Mouse (Mus musculus) CH12.LX (cell line): ENCODE data around the gene F13a1. TPM values are rescaled to one million over a fixed set of nuclear protein-coding genes. Genes with fewer than 3 reads are reported as not detected.
A peak's percentile ranks its signal among the peaks of the same experiment; 100 is the strongest.

Experiments
- DNase-seq: peaks from one replicate; pipeline ENCODE4 v3.0.0-alpha.2; 2013; ENCODE audit errors: extremely low read depth
- H3K27ac ChIP-seq: 2 replicates; pipeline ENCODE4 v1.5.1; 2012; ENCODE audit warnings: low read depth, mild to moderate bottlenecking, control low read depth, moderate library complexity; ENCODE audit not compliant: insufficient read depth
- H3K27me3 ChIP-seq: replicated peaks from 2 replicates; pipeline ENCODE3; 2012; ENCODE audit warnings: inconsistent platforms
- H3K36me3 ChIP-seq, 2 experiments: replicated peaks in 1 of 2; 2 replicates each; pipeline versions ENCODE3 to v1.6.1; 2012; ENCODE audit warnings: inconsistent platforms in 1 of 2, low read length in 1 of 2, mild to moderate bottlenecking in 1 of 2, mixed read lengths in 1 of 2, moderate library complexity in 1 of 2; ENCODE audit not compliant: control insufficient read depth in 1 of 2, insufficient read depth in 1 of 2
- H3K4me1 ChIP-seq, 2 experiments: 2 replicates each; pipeline ENCODE4 v1.6.1; 2012; ENCODE audit warnings: inconsistent platforms in 1 of 2, moderate library complexity in 1 of 2; ENCODE audit not compliant: insufficient read depth in 2 of 2, control insufficient read depth in 1 of 2
- H3K4me2 ChIP-seq: 2 replicates; pipeline ENCODE4 v1.6.1; 2012; ENCODE audit warnings: low read depth, mild to moderate bottlenecking, control low read depth; ENCODE audit not compliant: poor library complexity, insufficient read depth, severe bottlenecking
- H3K4me3 ChIP-seq, 3 experiments: fragments of 150-350 bp in 1 of 3; sonication (generic) in 1 of 3; replicated peaks in 1 of 3; 2 replicates each; pipeline versions ENCODE3 to v1.5.1; 2011 to 2012; ENCODE audit warnings: low read depth in 2 of 3, low read length in 2 of 3, mild to moderate bottlenecking in 2 of 3, moderate library complexity in 2 of 3, control low read depth in 1 of 3, improper control_type of control experiment in 1 of 3, inconsistent platforms in 1 of 3, mixed read lengths in 1 of 3; ENCODE audit not compliant: poor library complexity in 1 of 3
- H3K79me2 ChIP-seq: replicated peaks from 2 replicates; pipeline ENCODE4 v1.6.1; 2012; ENCODE audit warnings: mild to moderate bottlenecking, moderate library complexity; ENCODE audit not compliant: control insufficient read depth, poor library complexity, insufficient read depth, severe bottlenecking; ENCODE audit errors: extremely low read depth
- H3K9ac ChIP-seq: 2 replicates; pipeline ENCODE4 v1.6.1; 2012; ENCODE audit warnings: low read depth, mild to moderate bottlenecking, control low read depth, moderate library complexity; ENCODE audit not compliant: insufficient read depth
- H3K9me3 ChIP-seq: replicated peaks from 2 replicates; pipeline ENCODE3; 2012; ENCODE audit warnings: low read length, inconsistent platforms, mixed read lengths
- BHLHE40 ChIP-seq: IDR thresholded peaks from 2 replicates; pipeline ENCODE4 v1.6.1; 2011; ENCODE audit warnings: mild to moderate bottlenecking, low read depth, low read length, improper control_type of control experiment
- CHD1 ChIP-seq: IDR thresholded peaks from 2 replicates; pipeline ENCODE4 v1.6.1; 2012; ENCODE audit warnings: low read depth, low read length, improper control_type of control experiment, inconsistent platforms
- CHD2 ChIP-seq: IDR thresholded peaks from 2 replicates; pipeline ENCODE4 v1.6.1; 2011; ENCODE audit warnings: low read length, improper control_type of control experiment
- CTCF ChIP-seq, 2 experiments: IDR thresholded peaks in 1 of 2; conservative IDR thresholded peaks in 1 of 2; 2 replicates each; pipeline ENCODE4 v1.5.1; 2011 to 2012; ENCODE audit warnings: low read depth in 2 of 2, low read length in 2 of 2, improper control_type of control experiment in 1 of 2, inconsistent platforms in 1 of 2, mild to moderate bottlenecking in 1 of 2, moderate library complexity in 1 of 2
- ELF1 ChIP-seq: IDR thresholded peaks from 2 replicates; pipeline ENCODE4 v1.6.1; 2014; ENCODE audit warnings: low read depth, mild to moderate bottlenecking, inconsistent platforms, low read length, improper control_type of control experiment
- ETS1 ChIP-seq: conservative IDR thresholded peaks from 2 replicates; pipeline ENCODE4 v1.6.1; 2012; ENCODE audit warnings: low read depth, mild to moderate bottlenecking, inconsistent platforms, low read length, improper control_type of control experiment, moderate library complexity
- GABPA ChIP-seq: IDR thresholded peaks from 2 replicates; pipeline ENCODE4 v1.6.1; 2012; ENCODE audit warnings: low read depth, low read length, improper control_type of control experiment, inconsistent platforms; ENCODE audit not compliant: insufficient replicate concordance
- IRF4 ChIP-seq: IDR thresholded peaks from 2 replicates; pipeline ENCODE4 v1.6.1; 2014; ENCODE audit warnings: low read depth, mild to moderate bottlenecking, inconsistent platforms, low read length, improper control_type of control experiment
- JUN ChIP-seq: IDR thresholded peaks from 2 replicates; pipeline ENCODE4 v1.6.1; 2011; ENCODE audit warnings: low read depth, mild to moderate bottlenecking, low read length, improper control_type of control experiment, moderate library complexity; ENCODE audit not compliant: insufficient read depth
- JUND ChIP-seq: conservative IDR thresholded peaks from 2 replicates; pipeline ENCODE4 v1.6.1; 2011; ENCODE audit warnings: low read depth, low read length, improper control_type of control experiment
- KAT2A ChIP-seq: IDR thresholded peaks from 2 replicates; pipeline ENCODE4 v1.6.1; 2012; ENCODE audit warnings: low read length, improper control_type of control experiment, inconsistent platforms; ENCODE audit not compliant: insufficient replicate concordance
- MXI1 ChIP-seq: IDR thresholded peaks from 2 replicates; pipeline ENCODE4 v1.6.1; 2011; ENCODE audit warnings: mild to moderate bottlenecking, low read depth, low read length, improper control_type of control experiment
- MYC ChIP-seq: IDR thresholded peaks from 2 replicates; pipeline ENCODE4 v1.6.1; 2011; ENCODE audit warnings: low read depth, mild to moderate bottlenecking, improper control_type of control experiment, low read length
- NELFE ChIP-seq: IDR thresholded peaks from 2 replicates; pipeline ENCODE4 v1.6.1; 2011; ENCODE audit warnings: low read depth, low read length, improper control_type of control experiment
- NRF1 ChIP-seq: IDR thresholded peaks from 2 replicates; pipeline ENCODE4 v1.6.1; 2014; ENCODE audit warnings: low read depth, mild to moderate bottlenecking, inconsistent platforms, low read length, improper control_type of control experiment, moderate library complexity
- PAX5 ChIP-seq: IDR thresholded peaks from 2 replicates; pipeline ENCODE4 v1.6.1; 2012; ENCODE audit warnings: low read length, inconsistent platforms, mixed read lengths
- POLR2A ChIP-seq: IDR thresholded peaks from 2 replicates; pipeline ENCODE4 v1.6.1; 2011; ENCODE audit warnings: low read depth, mild to moderate bottlenecking, improper control_type of control experiment, low read length
- RAD21 ChIP-seq: IDR thresholded peaks from 2 replicates; pipeline ENCODE4 v1.6.1; 2011; ENCODE audit warnings: low read depth, mild to moderate bottlenecking, low read length, improper control_type of control experiment, moderate library complexity
- SIN3A ChIP-seq: IDR thresholded peaks from 2 replicates; pipeline ENCODE4 v1.6.1; 2012; ENCODE audit warnings: low read length, improper control_type of control experiment, inconsistent platforms
- SMC3 ChIP-seq: IDR thresholded peaks from 2 replicates; pipeline ENCODE4 v1.6.1; 2011; ENCODE audit warnings: low read depth, low read length, improper control_type of control experiment
- TBP ChIP-seq: conservative IDR thresholded peaks from 2 replicates; pipeline ENCODE4 v1.6.1; 2011; ENCODE audit warnings: low read depth, low read length, improper control_type of control experiment
- UBTF ChIP-seq: IDR thresholded peaks from 2 replicates; pipeline ENCODE4 v1.6.1; 2012; ENCODE audit warnings: low read depth, mild to moderate bottlenecking, inconsistent platforms, low read length, improper control_type of control experiment, moderate library complexity
- USF1 ChIP-seq: IDR thresholded peaks from 2 replicates; pipeline ENCODE4 v1.6.1; 2014; ENCODE audit warnings: low read depth, mild to moderate bottlenecking, inconsistent platforms, low read length, improper control_type of control experiment
- ZC3H11A ChIP-seq: IDR thresholded peaks from 2 replicates; pipeline ENCODE4 v1.6.1; 2012; ENCODE audit warnings: low read depth, mild to moderate bottlenecking, inconsistent platforms, low read length, improper control_type of control experiment
- ZKSCAN1 ChIP-seq: IDR thresholded peaks from 2 replicates; pipeline ENCODE4 v1.6.1; 2012; ENCODE audit warnings: low read depth, inconsistent platforms, low read length, improper control_type of control experiment, borderline replicate concordance
- ZNF384 ChIP-seq: IDR thresholded peaks from 2 replicates; pipeline ENCODE4 v1.6.1; 2012; ENCODE audit warnings: low read depth, low read length, improper control_type of control experiment, inconsistent platforms
- dilution Hi-C: fragments of 300-500 bp; cut with MboI; formaldehyde crosslinking; loops from 2 replicates; pipeline ENCODE4 v1.14.3; 2020; ENCODE audit warnings: low sequenced_read_pairs; ENCODE audit not compliant: extremely low pct_unique_long_range_greater_than_20kb, extremely low pct_ligation_motif_present
- in situ Hi-C: fragments of 300-500 bp; cut with MboI; formaldehyde crosslinking; loops from 3 replicates; pipeline ENCODE4 v1.14.3; 2019; ENCODE audit warnings: low sequenced_read_pairs, low pct_ligation_motif_present, low pct_unique_long_range_greater_than_20kb, mixed read lengths
- polyA plus RNA-seq: library from polyadenylated mRNA; unstranded; fragments of >175 nt; gene quantifications from 2 replicates; pipeline ENCODE4 v1.2.1, GENCODE M21; 2012; ENCODE audit warnings: low read depth; ENCODE audit not compliant: insufficient read length
- total RNA-seq, 2 experiments: library from RNA; depleted of rRNA; stranded (reverse); fragments of 300-350 nt in 1 of 2; fragments of >200 nt in 1 of 2; gene quantifications; 2 replicates each; pipeline ENCODE4 v1.2.3; 2012 to 2014

Gene F13a1
- total and polyA plus RNA-seq, 3 experiments = 0.06 to 0.42 TPM; not detected in 1

DNA sequence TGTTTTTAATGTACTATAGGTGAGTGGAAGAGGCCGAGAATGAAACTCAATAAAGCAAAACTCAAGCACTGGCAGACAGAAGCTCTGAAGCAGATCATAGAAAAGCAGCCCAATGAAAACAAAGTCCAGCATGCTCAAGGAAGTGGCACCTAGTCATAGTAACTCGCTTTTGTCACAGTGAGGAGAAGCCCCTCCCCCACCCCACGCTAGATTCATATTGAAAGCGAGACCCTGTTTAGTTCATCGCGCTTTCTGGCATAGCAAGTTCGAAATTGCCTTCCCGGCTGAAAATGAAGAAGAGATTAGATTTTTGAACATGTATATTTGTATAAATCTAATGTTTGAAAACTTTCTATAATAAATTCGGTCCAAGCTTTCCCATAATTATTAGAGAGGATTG, 118.0 kb downstream of the F13a1 start:
- in situ Hi-C loops = no loop called here

DNA sequence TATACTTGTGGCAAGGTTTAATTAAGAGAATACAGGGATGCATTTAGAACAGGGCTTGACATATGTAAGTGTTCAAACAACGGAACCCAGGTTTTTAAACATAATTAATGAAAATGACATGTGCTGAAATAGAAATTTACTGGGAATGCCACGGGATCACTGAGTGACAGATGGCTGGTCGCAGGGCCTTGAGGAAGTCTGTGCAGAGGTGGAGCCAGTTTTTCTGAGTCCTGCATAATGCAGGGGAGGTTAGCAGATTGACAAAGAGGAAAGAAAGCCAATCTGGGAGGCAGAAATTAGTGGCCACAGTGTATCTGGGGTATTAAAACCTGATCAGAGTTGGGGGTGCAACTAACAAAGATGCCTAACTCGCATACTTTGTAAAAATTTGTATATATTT, 130.3 kb downstream of the F13a1 start:
- TF ChIP-seq MYC (no peak), TBP (no peak), CHD1 (no peak)
- TF ChIP-seq, all 38 proteins: peak for 0

More for the DNA sequence above, 118.0 kb downstream of the F13a1 start:
- Histone ChIP-seq H3K79me2 (no peaks in the 10 kb centered on the region), H3K4me2 (peak overlapping the region; percentile 55), H3K4me1 (no peaks in the 10 kb centered on the region), H3K27ac (no peak overlapping the region), H3K36me3 (no peaks in the 10 kb centered on the region), H3K9me3 (no peaks in the 10 kb centered on the region), H3K9ac (no peak overlapping the region), H3K4me3 (no peak overlapping the region), H3K27me3 (no peaks in the 10 kb centered on the region)
- TF ChIP-seq ZKSCAN1 (no peak), MYC (no peak), ZC3H11A (no peak), RAD21 (no peak), TBP (no peak), CHD2 (peak; percentile 71; the same call in 1 of the 2 replicates), IRF4 (peak; percentile 86), BHLHE40 (no peak), GABPA (no peak), CHD1 (no peak)
- dilution Hi-C loops = no loop called here
- DNase-seq = peak; percentile 17

DNA sequence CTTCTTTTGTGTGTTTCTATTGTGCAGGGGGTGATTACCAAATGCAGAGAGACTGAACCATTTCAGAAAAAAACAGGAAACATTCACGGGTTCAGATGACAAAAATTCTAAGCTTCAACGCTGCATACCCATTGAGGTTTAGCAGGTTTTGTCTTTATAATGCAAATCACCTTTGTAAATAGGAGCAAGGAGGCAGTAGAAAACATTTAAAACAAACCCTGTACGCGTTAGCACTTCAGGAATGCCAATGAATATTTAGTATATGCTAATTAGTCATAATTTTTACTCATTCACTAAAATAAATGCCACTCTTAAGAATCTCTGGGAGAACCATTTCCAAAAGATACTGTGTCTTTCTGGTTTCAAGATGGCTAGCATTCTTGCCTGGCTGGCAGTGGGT, 146.2 kb downstream of the F13a1 start:
- in situ Hi-C loops = no loop called here
- dilution Hi-C loops = no loop called here

More for the DNA sequence above, 130.3 kb downstream of the F13a1 start:
- DNase-seq = no peak
- in situ Hi-C loops (no loop called here), dilution Hi-C loops (no loop called here)
- Histone ChIP-seq H3K4me1 (no peaks in the 10 kb centered on the region), H3K9me3 (no peaks in the 10 kb centered on the region), H3K4me2 (no peak overlapping the region), H3K9ac (no peak overlapping the region), H3K4me3 (no peak overlapping the region), H3K79me2 (no peaks in the 10 kb centered on the region), H3K36me3 (no peaks in the 10 kb centered on the region), H3K27me3 (no peaks in the 10 kb centered on the region), H3K27ac (no peak overlapping the region)

More for the DNA sequence above, 146.2 kb downstream of the F13a1 start:
- Histone ChIP-seq H3K9me3 (no peaks in the 10 kb centered on the region), H3K9ac (no peak overlapping the region), H3K4me1 (no peaks in the 10 kb centered on the region), H3K79me2 (no peaks in the 10 kb centered on the region), H3K36me3 (no peaks in the 10 kb centered on the region), H3K27ac (no peak overlapping the region), H3K27me3 (no peaks in the 10 kb centered on the region), H3K4me2 (no peak overlapping the region), H3K4me3 (no peak overlapping the region)
- no peak for DNase-seq
- TF ChIP-seq JUND (no peak), ZNF384 (no peak), NELFE (no peak), ELF1 (no peak), UBTF (no peak), KAT2A (no peak), USF1 (no peak), BHLHE40 (no peak), IRF4 (no peak), ETS1 (no peak), PAX5 (no peak), CTCF (conservative IDR thresholded peaks at IDR 0.05 in 1 of 2, IDR thresholded peaks at IDR 0.05 in 1 of 2; ENCODE audit: low read depth in 2 of 2, low read length in 2 of 2) (no peak), POLR2A (no peak), ZKSCAN1 (no peak), RAD21 (no peak), MXI1 (no peak), JUN (no peak), SIN3A (no peak), SMC3 (no peak), NRF1 (no peak)
